Mouse (Mus musculus): Measurements from ENCODE around the gene Cnpy3. TPM values are rescaled to one million over a fixed set of nuclear protein-coding genes. Genes with fewer than 3 reads are reported as not detected.

The Cnpy3 gene
- polyA plus RNA-seq, 1 experiment from 2014 or later: 73.9 TPM

GRCm38 (mm10) chr17:46728496-46728895 is 23.5 kb downstream of the Cnpy3 start:
- 0 out of 2 replicates have a peak, but pooled peaks cover 9% of the 10 kb centered on the region for H3K4me1 ChIP-seq (replicated peaks)
- no peaks in the 10 kb centered on the region for H3K9me3 ChIP-seq
- H3K4me2 ChIP-seq (replicated peaks): peak overlapping the region; percentile 71
- 46% methylated on average over 11 of the region's 11 CpGs for WGBS
- H3K9ac ChIP-seq: no peak overlapping the region; the same call in 1 of the 2 replicates
- no peak overlapping the region for H3K27ac ChIP-seq
- peaks cover 8% of the 10 kb centered on the region for H3K36me3 ChIP-seq
- H3K27me3 ChIP-seq (replicated peaks): peaks cover 6% of the 10 kb centered on the region
- ATAC-seq: peak; percentile 16; the same call in 1 of the 2 replicates
- H3K4me3 ChIP-seq (replicated peaks): peak overlapping the region; percentile 20

GRCm38 (mm10) chr17:46728021-46728420 is 24.0 kb downstream of the Cnpy3 start:
- H3K36me3 ChIP-seq: peaks cover 11% of the 10 kb centered on the region
- H3K4me1 ChIP-seq (replicated peaks): 0 out of 2 replicates have a peak, but pooled peaks cover 9% of the 10 kb centered on the region
- no peak for ATAC-seq
- H3K27ac ChIP-seq: no peak overlapping the region
- H3K9me3 ChIP-seq: no peaks in the 10 kb centered on the region
- no peak overlapping the region for H3K9ac ChIP-seq
- H3K27me3 ChIP-seq (replicated peaks): peaks cover 6% of the 10 kb centered on the region
- 42% methylated on average over 6 of the region's 6 CpGs for WGBS
- no peak overlapping the region for H3K4me2 ChIP-seq (replicated peaks)
- H3K4me3 ChIP-seq (replicated peaks): no peak overlapping the region

- WGBS: 92% methylated on average over 11 of the region's 11 CpGs
- Histone ChIP-seq H3K4me1 (replicated peaks) (0 out of 2 replicates have a peak, but pooled peaks cover 9% of the 10 kb centered on the region), H3K27me3 (replicated peaks) (peaks cover 6% of the 10 kb centered on the region), H3K4me2 (replicated peaks) (no peak overlapping the region), H3K4me3 (replicated peaks) (no peak overlapping the region), H3K36me3 (peaks cover 11% of the 10 kb centered on the region), H3K27ac (no peak overlapping the region), H3K9me3 (no peaks in the 10 kb centered on the region), H3K9ac (no peak overlapping the region)
- no peak for ATAC-seq
These were observed 24.7 kb downstream of the Cnpy3 start for GRCm38 (mm10) chr17:46727271-46727670.

GRCm38 (mm10) chr17:46725731-46726645 is 26.0 kb downstream of the Cnpy3 start:
- Histone ChIP-seq H3K27ac (no peak overlapping the region), H3K4me1 (replicated peaks) (0 out of 2 replicates have a peak, but pooled peaks cover 9% of the 10 kb centered on the region), H3K9ac (no peak overlapping the region), H3K4me3 (replicated peaks) (no peak overlapping the region), H3K36me3 (peaks cover 11% of the 10 kb centered on the region), H3K27me3 (replicated peaks) (peaks cover 6% of the 10 kb centered on the region), H3K9me3 (no peaks in the 10 kb centered on the region), H3K4me2 (replicated peaks) (no peak overlapping the region)
- 92% methylated on average over 26 of the region's 26 CpGs for WGBS
- ATAC-seq: no peak

GRCm38 (mm10) chr17:46725273-46725672 is 26.7 kb downstream of the Cnpy3 start:
- no peak overlapping the region for H3K27ac ChIP-seq
- no peak overlapping the region for H3K4me2 ChIP-seq (replicated peaks)
- H3K9me3 ChIP-seq: no peaks in the 10 kb centered on the region
- WGBS: 52% methylated on average over 9 of the region's 9 CpGs
- no peak overlapping the region for H3K4me3 ChIP-seq (replicated peaks)
- H3K27me3 ChIP-seq (replicated peaks): peaks cover 6% of the 10 kb centered on the region
- H3K9ac ChIP-seq: no peak overlapping the region
- H3K4me1 ChIP-seq (replicated peaks): 0 out of 2 replicates have a peak, but pooled peaks cover 9% of the 10 kb centered on the region
- peaks cover 11% of the 10 kb centered on the region for H3K36me3 ChIP-seq
- ATAC-seq: no peak

- ATAC-seq: no peak
- Histone ChIP-seq H3K4me2 (replicated peaks) (no peak overlapping the region), H3K4me3 (replicated peaks) (no peak overlapping the region), H3K27ac (no peak overlapping the region), H3K27me3 (replicated peaks) (peaks cover 6% of the 10 kb centered on the region), H3K9me3 (no peaks in the 10 kb centered on the region), H3K36me3 (peaks cover 11% of the 10 kb centered on the region), H3K4me1 (replicated peaks) (0 out of 2 replicates have a peak, but pooled peaks cover 9% of the 10 kb centered on the region), H3K9ac (no peak overlapping the region)
- 76% methylated on average over 20 of the region's 20 CpGs for WGBS
These were observed 27.4 kb downstream of the Cnpy3 start for GRCm38 (mm10) chr17:46724477-46725084.

- Histone ChIP-seq H3K27me3 (replicated peaks) (no peaks in the 10 kb centered on the region), H3K4me1 (replicated peaks) (no peaks in the 10 kb centered on the region), H3K4me3 (replicated peaks) (no peak overlapping the region), H3K27ac (no peak overlapping the region), H3K9ac (no peak overlapping the region), H3K4me2 (replicated peaks) (no peak overlapping the region), H3K36me3 (peaks cover 14% of the 10 kb centered on the region), H3K9me3 (no peaks in the 10 kb centered on the region)
- WGBS: 86% methylated on average over 7 of the region's 7 CpGs
- no peak for ATAC-seq
These were observed 30.9 kb downstream of the Cnpy3 start for GRCm38 (mm10) chr17:46721077-46721476.

GRCm38 (mm10) chr17:46714756-46715481 is 37.1 kb downstream of the Cnpy3 start:
- H3K4me1 ChIP-seq (replicated peaks): peaks cover 13% of the 10 kb centered on the region
- no peaks in the 10 kb centered on the region for H3K9me3 ChIP-seq
- peaks cover 14% of the 10 kb centered on the region; the same call in 1 of the 2 replicates for H3K36me3 ChIP-seq
- no peak overlapping the region for H3K4me2 ChIP-seq (replicated peaks)
- H3K9ac ChIP-seq: no peak overlapping the region
- no peaks in the 10 kb centered on the region for H3K27me3 ChIP-seq (replicated peaks)
- ATAC-seq: no peak
- WGBS: 91% methylated on average over 11 of the region's 11 CpGs
- H3K27ac ChIP-seq: no peak overlapping the region
- no peak overlapping the region for H3K4me3 ChIP-seq (replicated peaks)

- WGBS: 94% methylated on average over 9 of the region's 9 CpGs
- Histone ChIP-seq H3K4me1 (replicated peaks) (peaks cover 13% of the 10 kb centered on the region), H3K4me2 (replicated peaks) (no peak overlapping the region), H3K4me3 (replicated peaks) (no peak overlapping the region), H3K27ac (no peak overlapping the region), H3K9me3 (no peaks in the 10 kb centered on the region), H3K36me3 (peaks cover 14% of the 10 kb centered on the region; the same call in 1 of the 2 replicates), H3K27me3 (replicated peaks) (no peaks in the 10 kb centered on the region), H3K9ac (no peak overlapping the region)
- no peak for ATAC-seq
These were observed 38.2 kb downstream of the Cnpy3 start for GRCm38 (mm10) chr17:46713849-46714248.

- 56% methylated on average over 7 of the region's 7 CpGs for WGBS
These were observed 39.6 kb downstream of the Cnpy3 start for GRCm38 (mm10) chr17:46712442-46712841.

GRCm38 (mm10) chr17:46711612-46712271 is 40.3 kb downstream of the Cnpy3 start:
- peak overlapping the region; percentile 99 for H3K4me3 ChIP-seq (replicated peaks)
- H3K9me3 ChIP-seq: no peaks in the 10 kb centered on the region
- H3K9ac ChIP-seq: peak overlapping the region; percentile 89
- peaks cover 13% of the 10 kb centered on the region for H3K4me1 ChIP-seq (replicated peaks)
- peak; percentile 64 for ATAC-seq
- no peaks in the 10 kb centered on the region for H3K27me3 ChIP-seq (replicated peaks)
- H3K27ac ChIP-seq: peak overlapping the region; percentile 70
- under 1% methylated on average over 76 of the region's 76 CpGs for WGBS
- H3K36me3 ChIP-seq: peaks cover 11% of the 10 kb centered on the region; the same call in 1 of the 2 replicates
- peak overlapping the region; percentile 89 for H3K4me2 ChIP-seq (replicated peaks)

More at GRCm38 (mm10) chr17:46712442-46712841, 39.6 kb downstream of the Cnpy3 start:
- H3K4me3 ChIP-seq (replicated peaks): peak overlapping the region; percentile 99
- H3K27ac ChIP-seq: no peak overlapping the region
- H3K4me2 ChIP-seq (replicated peaks): peak overlapping the region; percentile 89
- no peaks in the 10 kb centered on the region for H3K9me3 ChIP-seq
- peaks cover 13% of the 10 kb centered on the region for H3K4me1 ChIP-seq (replicated peaks)
- no peaks in the 10 kb centered on the region for H3K27me3 ChIP-seq (replicated peaks)
- H3K36me3 ChIP-seq: peaks cover 14% of the 10 kb centered on the region; the same call in 1 of the 2 replicates
- peak overlapping the region; percentile 89 for H3K9ac ChIP-seq
- ATAC-seq: no peak
